Mouse (Mus musculus): ENCODE measurements at regions not wholly inside any gene's neighbourhood (a gene's known extent, or its start where the extent isn't known, plus 50 kb on each side); places are given as distances from the start of the nearest gene placed in this dataset.

DNA sequence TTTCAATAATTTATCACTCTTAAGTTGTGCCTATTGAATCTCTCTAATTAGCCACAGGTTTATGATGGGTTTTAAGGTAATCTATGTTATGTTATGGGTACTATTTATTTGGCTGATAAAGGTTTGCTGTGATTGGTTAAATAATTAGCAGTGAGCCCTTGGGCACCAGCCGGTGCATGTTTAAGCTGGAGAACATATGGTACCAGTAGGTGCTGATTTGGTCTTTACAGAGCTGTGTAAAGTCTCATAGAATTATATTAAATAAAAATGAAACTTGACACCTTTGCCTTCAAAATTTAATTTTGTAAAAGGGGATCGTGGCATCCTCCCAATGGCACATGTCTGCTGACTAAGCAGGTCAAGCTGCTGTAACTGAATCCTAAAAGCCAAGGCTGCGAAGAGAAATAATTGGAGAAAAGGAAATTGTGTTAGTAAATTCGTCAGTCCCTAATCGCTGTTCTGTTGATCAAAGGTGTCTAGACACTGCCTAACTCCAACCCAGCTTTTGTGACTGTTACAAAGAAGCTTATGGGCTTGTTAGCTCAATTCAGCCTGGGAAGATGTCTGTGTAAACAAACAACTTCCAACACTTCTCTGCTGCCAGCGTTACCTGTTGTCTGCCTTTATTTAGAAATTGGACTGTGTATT lies 2234.6 kb downstream of the 4930444P10Rik start:
- no peaks in the 10 kb centered on the region for H3K36me3 ChIP-seq
- H3K27me3 ChIP-seq (ENCODE audit: low read depth, poor library complexity, severe bottlenecking): peaks cover 70% of the 10 kb centered on the region
- H3K4me3 ChIP-seq: no peak overlapping the region
- no peak for DNase-seq (ENCODE audit: low spot score)
- 48% methylated on average over 6 of the region's 6 CpGs for WGBS
- no peak overlapping the region for H3K27ac ChIP-seq (replicated peaks)
- H3K4me1 ChIP-seq: peaks cover 34% of the 10 kb centered on the region
- no peaks in the 10 kb centered on the region for H3K9me3 ChIP-seq (replicated peaks)

DNA sequence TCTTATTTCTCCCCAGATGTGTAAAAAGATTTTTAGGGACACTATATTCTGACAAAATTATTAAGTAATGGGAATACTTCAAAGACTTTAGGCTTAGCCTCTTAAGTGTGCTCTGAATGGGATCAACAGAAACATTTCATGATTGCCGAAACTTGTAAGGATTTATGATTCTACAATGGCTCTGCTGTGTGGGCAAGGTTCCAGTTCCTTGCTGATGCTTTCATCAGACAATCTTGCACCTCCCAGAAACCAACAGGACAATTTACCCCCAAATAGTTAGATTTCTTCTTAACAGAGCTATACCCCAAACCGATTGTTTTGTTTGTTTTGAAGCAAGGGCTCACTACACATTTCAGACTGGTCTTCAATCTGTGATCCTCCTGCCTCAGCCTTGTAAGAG lies 2236.1 kb downstream of the 4930444P10Rik start:
- Histone ChIP-seq H3K4me1 (peaks cover 30% of the 10 kb centered on the region), H3K27ac (replicated peaks) (no peak overlapping the region), H3K36me3 (no peaks in the 10 kb centered on the region), H3K4me3 (no peak overlapping the region), H3K27me3 (ENCODE audit: low read depth, poor library complexity, severe bottlenecking) (peaks cover 55% of the 10 kb centered on the region), H3K9me3 (replicated peaks) (no peaks in the 10 kb centered on the region)
- WGBS: 85% methylated on average over 2 of the region's 2 CpGs
- DNase-seq (ENCODE audit: low spot score): no peak

DNA sequence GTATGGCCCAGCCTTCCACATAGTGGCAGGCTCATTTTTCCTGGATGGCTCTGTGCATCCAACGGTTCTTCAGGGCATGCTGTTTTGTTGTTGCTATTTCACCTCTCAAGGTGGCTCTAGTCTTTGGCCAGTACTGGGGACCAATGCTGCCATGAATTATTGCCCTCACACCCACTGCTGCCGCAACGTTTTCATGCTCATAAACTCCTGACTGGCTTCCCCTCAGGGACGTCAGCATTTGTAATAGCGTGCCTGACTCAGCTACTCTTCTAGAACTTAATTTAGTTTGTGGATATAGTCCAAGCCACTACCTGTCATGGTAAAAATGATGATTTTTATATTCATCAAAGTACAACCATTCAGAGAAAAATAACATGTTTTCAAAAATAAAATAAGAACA lies 2242.0 kb downstream of the 4930444P10Rik start:
- Histone ChIP-seq H3K9me3 (replicated peaks) (no peaks in the 10 kb centered on the region), H3K27me3 (ENCODE audit: low read depth, poor library complexity, severe bottlenecking) (peaks cover 26% of the 10 kb centered on the region), H3K4me3 (no peak overlapping the region), H3K27ac (replicated peaks) (no peak overlapping the region), H3K4me1 (peaks cover 4% of the 10 kb centered on the region; the same call in 1 of the 2 replicates), H3K36me3 (no peaks in the 10 kb centered on the region)
- DNase-seq (ENCODE audit: low spot score): no peak
- 92% methylated on average over 5 of the region's 5 CpGs for whole genome bisulfite sequencing

DNA sequence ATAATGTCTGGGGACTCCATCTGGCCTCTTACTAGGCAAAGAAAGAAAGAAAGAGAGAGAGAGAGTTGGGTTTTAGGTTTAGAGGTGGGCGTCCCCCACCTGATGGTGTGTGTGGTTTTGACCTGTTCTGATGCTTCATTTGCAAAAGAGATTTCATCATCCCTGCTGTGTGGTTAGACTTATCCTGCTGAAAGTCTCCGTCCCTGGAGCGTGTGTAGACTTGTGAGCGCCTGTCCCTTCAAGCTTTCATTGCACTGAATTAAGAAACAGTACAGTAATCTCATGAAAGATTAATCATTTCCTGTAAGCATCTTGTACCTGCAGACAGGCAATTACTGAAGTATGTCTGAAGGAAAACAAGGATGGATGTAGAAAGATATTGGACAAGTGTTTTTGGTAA lies 2244.1 kb downstream of the 4930444P10Rik start:
- Histone ChIP-seq H3K36me3 (no peaks in the 10 kb centered on the region), H3K9me3 (replicated peaks) (no peaks in the 10 kb centered on the region), H3K4me1 (peaks cover 4% of the 10 kb centered on the region; the same call in 1 of the 2 replicates), H3K27ac (replicated peaks) (no peak overlapping the region), H3K4me3 (no peak overlapping the region), H3K27me3 (ENCODE audit: low read depth, poor library complexity, severe bottlenecking) (peaks cover 21% of the 10 kb centered on the region)
- WGBS: 86% methylated on average over 4 of the region's 4 CpGs
- DNase-seq (ENCODE audit: low spot score): no peak

DNA sequence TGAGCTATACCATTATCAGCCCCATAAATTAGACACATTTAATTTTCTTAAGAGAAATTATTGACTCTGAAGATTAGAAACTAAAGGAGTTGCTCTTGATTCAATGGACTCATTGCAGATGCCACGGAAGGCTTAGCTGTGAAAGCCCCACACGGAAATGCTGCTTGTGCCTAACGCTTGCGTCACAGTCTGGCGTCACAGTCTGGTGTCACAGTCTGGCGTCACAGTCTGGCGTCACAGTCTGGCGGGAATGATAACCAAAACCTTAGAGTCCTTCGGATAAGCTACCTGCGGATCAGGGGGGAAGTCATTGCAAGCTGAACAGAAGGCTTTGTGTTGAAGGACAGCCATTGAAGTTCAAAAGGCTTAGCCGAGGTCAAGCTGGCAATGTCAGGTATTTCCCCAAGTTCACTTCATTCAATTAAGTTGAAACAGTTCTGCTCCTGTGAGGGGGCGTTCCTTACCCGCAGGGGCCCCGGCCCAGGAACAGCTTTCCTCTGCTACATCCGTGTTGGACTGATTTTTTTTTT lies 2246.7 kb downstream of the 4930444P10Rik start:
- H3K27ac ChIP-seq (replicated peaks): no peak overlapping the region
- H3K9me3 ChIP-seq (replicated peaks): no peaks in the 10 kb centered on the region
- H3K4me1 ChIP-seq: peaks cover 4% of the 10 kb centered on the region; the same call in 1 of the 2 replicates
- 82% methylated on average over 15 of the region's 15 CpGs for WGBS
- H3K27me3 ChIP-seq (ENCODE audit: low read depth, poor library complexity, severe bottlenecking): peaks cover 30% of the 10 kb centered on the region
- H3K4me3 ChIP-seq: no peak overlapping the region
- H3K36me3 ChIP-seq: no peaks in the 10 kb centered on the region
- DNase-seq (ENCODE audit: low spot score): no peak

DNA sequence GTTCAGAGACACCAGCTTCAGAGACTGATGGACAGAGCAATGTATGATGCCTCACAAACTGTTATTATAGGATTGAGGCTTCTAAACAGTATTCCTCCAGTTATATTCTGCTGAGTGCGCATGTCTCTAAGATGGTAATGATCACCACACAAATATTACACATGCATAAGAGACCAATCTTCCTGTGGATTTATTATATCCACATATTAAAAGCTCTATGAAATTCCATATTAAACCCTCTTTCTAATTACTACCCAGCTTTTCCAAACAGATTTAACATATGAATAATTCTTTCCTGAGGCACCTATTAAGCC lies 2252.9 kb downstream of the 4930444P10Rik start:
- no peaks in the 10 kb centered on the region for H3K36me3 ChIP-seq
- H3K4me1 ChIP-seq: peaks cover 12% of the 10 kb centered on the region
- 100% methylated on average over 1 of the region's 1 CpGs for WGBS
- no peak overlapping the region for H3K27ac ChIP-seq (replicated peaks)
- H3K27me3 ChIP-seq (ENCODE audit: low read depth, poor library complexity, severe bottlenecking): peaks cover 27% of the 10 kb centered on the region
- DNase-seq (ENCODE audit: low spot score): no peak
- H3K4me3 ChIP-seq: no peak overlapping the region
- H3K9me3 ChIP-seq (replicated peaks): no peaks in the 10 kb centered on the region

DNA sequence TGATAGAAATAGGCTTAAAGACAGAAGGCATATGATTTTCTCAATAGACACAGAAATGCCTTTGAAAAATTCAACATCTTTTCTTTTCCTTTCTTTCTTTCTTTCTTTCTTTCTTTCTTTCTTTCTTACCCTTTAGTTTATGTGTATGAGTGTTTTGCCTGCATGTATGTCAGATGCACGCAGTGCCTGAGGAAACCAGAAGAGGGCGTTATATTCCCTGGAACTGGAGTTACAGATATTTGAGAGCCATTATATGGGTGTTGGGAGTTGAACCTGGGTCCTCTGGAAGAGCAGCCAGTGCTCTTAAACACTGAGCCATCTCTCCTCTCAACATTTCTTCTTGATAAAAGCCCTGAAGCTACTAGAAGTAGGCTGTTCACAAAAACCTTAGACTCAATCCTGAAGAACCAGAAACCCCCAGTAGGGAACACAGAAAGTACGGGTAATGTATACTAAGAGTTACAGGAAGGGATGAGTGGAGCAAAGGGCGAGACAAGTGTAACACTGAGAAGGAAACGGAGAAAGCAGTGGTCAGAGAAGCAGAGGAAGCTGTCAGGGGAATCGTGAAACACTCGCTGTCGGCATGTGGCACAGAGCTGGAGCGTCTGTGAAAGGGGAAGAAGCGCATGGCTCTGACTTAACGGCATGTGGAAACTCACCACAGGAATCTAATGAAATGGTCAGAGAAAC lies 2253.4 kb downstream of the 4930444P10Rik start:
- Histone ChIP-seq H3K4me1 (peaks cover 17% of the 10 kb centered on the region), H3K9me3 (replicated peaks) (no peaks in the 10 kb centered on the region), H3K36me3 (no peaks in the 10 kb centered on the region), H3K27me3 (ENCODE audit: low read depth, poor library complexity, severe bottlenecking) (peaks cover 22% of the 10 kb centered on the region), H3K27ac (replicated peaks) (no peak overlapping the region), H3K4me3 (no peak overlapping the region)
- WGBS: 74% methylated on average over 11 of the region's 11 CpGs
- DNase-seq (ENCODE audit: low spot score): peak; percentile 10

DNA sequence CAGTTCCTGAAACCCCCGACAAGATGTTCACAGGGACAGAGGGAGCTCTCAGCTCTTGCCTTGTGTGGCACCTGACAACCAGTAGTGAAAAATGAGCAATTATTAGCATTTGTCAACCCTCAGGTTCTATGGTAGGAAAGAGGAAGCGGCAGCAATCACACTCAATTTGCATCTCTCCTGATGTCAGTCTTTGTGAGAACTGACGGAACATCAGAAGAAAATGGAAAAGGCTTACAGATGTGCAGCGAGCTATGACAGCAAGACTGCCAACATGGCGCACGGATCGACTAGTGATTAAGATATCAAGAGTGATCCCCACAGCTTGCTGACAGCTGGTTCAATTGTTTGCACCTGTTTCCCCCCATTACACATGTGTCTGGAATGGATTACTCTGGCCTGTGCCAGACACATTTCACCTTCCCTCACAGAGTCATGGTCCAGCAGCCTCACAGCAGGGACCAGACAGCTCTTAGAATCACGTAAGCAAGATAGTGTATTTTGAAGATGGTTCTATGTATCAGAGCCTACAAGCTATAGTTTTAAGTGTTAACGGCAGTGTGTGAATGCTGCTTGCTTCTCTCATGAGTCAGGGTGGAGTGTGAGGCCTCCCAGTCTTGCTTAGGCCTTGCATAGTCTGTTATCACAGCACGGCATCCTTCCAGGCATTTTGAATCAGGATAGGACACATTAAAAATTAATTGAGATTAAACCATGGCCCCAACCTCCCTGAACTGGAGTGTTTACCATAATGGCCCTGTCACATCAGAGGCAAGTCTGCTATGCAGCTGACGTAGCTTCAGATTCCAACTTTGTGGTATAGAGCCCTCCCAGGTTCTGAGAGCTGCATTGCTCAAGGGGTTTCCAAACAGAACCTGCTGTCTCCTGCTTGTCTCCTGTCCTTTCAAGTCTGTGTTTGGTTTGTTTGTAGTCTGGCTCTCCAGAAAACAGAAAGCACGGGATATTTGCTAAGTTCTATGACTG lies 2258.0 kb downstream of the 4930444P10Rik start:
- DNase-seq (ENCODE audit: low spot score): peak; percentile 27
- no peak overlapping the region for H3K4me3 ChIP-seq
- peaks cover 39% of the 10 kb centered on the region for H3K27me3 ChIP-seq (ENCODE audit: low read depth, poor library complexity, severe bottlenecking)
- no peak overlapping the region for H3K27ac ChIP-seq (replicated peaks)
- no peaks in the 10 kb centered on the region for H3K9me3 ChIP-seq (replicated peaks)
- no peaks in the 10 kb centered on the region for H3K36me3 ChIP-seq
- WGBS: 58% methylated on average over 12 of the region's 12 CpGs
- peaks cover 31% of the 10 kb centered on the region for H3K4me1 ChIP-seq

DNA sequence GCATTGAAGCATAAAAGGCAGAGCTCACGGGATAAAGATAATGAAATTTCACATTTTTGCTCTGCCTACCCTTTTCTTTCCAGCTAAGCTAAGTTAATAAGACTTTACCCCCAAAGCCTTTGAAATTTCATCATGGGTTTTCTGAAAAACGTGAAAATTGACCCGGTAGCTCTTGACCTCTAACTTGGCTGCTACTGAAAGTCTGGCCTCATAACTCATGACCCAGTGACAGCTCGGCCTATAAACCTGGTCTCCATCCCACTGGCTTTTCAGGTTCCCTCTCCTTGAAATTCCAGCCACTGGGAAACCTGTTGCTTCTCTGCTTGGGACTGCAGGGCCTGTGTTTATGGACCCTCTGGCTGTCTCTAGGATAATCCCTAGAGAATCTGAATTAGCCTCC lies 2285.3 kb downstream of the 4930444P10Rik start:
- no peak for DNase-seq (ENCODE audit: low spot score)
- no peak overlapping the region for H3K27ac ChIP-seq (replicated peaks)
- H3K36me3 ChIP-seq: no peaks in the 10 kb centered on the region
- WGBS: 62% methylated on average over 4 of the region's 4 CpGs
- H3K4me3 ChIP-seq: no peak overlapping the region
- no peaks in the 10 kb centered on the region; the same call in 1 of the 2 replicates for H3K9me3 ChIP-seq (replicated peaks)
- H3K4me1 ChIP-seq: peaks cover 13% of the 10 kb centered on the region
- no peaks in the 10 kb centered on the region for H3K27me3 ChIP-seq (ENCODE audit: low read depth, poor library complexity, severe bottlenecking)

DNA sequence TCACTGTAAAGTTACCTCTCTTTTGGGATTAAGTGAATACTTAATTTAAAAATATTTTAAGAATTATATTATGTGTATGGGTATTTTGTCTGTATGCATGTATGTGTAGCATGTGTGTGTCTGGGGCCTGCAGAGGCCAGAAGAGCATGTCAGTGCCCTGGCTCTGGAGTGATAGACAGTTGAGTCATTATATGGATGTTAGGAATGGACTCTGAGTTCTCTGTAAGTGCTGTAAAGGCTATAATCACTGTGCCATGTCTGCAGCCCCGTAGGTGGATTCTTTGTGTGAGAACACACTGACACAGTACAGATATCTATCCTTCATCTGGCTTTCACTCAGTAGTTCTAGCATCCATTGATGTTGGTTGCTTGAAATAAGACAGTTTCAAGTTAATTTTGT lies 2292.7 kb downstream of the 4930444P10Rik start:
- Histone ChIP-seq H3K4me3 (no peak overlapping the region), H3K27ac (replicated peaks) (no peak overlapping the region), H3K4me1 (no peaks in the 10 kb centered on the region), H3K9me3 (replicated peaks) (no peaks in the 10 kb centered on the region), H3K27me3 (ENCODE audit: low read depth, poor library complexity, severe bottlenecking) (no peaks in the 10 kb centered on the region), H3K36me3 (no peaks in the 10 kb centered on the region)
- WGBS: 91% methylated on average over 1 of the region's 1 CpGs
- no peak for DNase-seq (ENCODE audit: low spot score)

DNA sequence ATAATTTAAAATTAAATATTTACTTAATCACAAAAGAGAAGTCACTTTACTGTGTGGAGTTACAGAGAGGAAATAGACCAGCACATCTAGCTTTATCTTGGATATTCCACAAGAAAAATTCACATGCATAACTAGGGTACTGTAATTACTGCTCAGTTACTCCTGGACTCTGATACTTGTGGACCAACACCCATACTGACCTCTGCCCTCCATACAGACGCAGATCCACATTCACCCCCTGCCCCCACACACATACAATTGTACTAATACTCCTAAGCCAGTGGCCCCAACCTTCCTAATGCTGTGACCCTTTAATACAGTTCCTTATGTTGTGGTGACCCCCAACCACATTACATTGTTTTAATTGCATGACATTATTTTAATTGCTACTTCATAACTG lies 2294.3 kb downstream of the 4930444P10Rik start:
- 76% methylated on average over 1 of the region's 1 CpGs for WGBS
- H3K27ac ChIP-seq (replicated peaks): no peak overlapping the region
- no peaks in the 10 kb centered on the region for H3K27me3 ChIP-seq (ENCODE audit: low read depth, poor library complexity, severe bottlenecking)
- H3K4me3 ChIP-seq: no peak overlapping the region
- no peaks in the 10 kb centered on the region for H3K9me3 ChIP-seq (replicated peaks)
- H3K4me1 ChIP-seq: no peaks in the 10 kb centered on the region
- no peaks in the 10 kb centered on the region for H3K36me3 ChIP-seq
- no peak for DNase-seq (ENCODE audit: low spot score)

DNA sequence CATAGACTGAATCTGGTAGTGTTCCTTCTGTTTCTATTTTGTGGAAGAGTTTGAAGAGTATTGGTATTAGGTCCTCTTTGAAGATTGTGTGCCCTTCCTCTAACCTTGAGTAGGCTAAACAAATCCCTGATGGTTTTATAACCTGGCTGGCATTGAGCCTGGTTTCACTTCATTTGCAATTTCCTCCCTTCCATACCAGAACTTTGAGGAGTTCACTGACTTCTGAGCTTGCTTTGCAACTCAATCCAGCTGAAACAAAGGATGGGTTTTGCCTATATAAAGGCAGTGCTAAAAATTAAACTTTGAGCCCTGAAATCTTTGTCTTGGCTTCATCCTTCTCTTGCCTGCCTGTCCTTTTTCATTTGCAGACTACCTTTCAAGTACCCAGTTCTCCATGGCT lies 2297.9 kb downstream of the 4930444P10Rik start:
- H3K4me3 ChIP-seq: no peak overlapping the region
- no peaks in the 10 kb centered on the region for H3K36me3 ChIP-seq
- DNase-seq (ENCODE audit: low spot score): no peak
- no peak overlapping the region for H3K27ac ChIP-seq (replicated peaks)
- no peaks in the 10 kb centered on the region for H3K27me3 ChIP-seq (ENCODE audit: low read depth, poor library complexity, severe bottlenecking)
- H3K9me3 ChIP-seq (replicated peaks): peaks cover 15% of the 10 kb centered on the region; the same call in 1 of the 2 replicates
- no peaks in the 10 kb centered on the region for H3K4me1 ChIP-seq

Data from midbrain, embryonic 10.5 days (tissue).